ENCODE assay signal across 7 mouse cellular contexts in genomic region chr7:97737638-97738456, GRCm38 (mm10). TPM values are rescaled to one million over a fixed set of nuclear protein-coding genes. Genes with fewer than 3 reads are reported as not detected.
DNase-seq lines count a peak whose midpoint lies in the region; ATAC-seq lines count a peak whose summit lies in the region.

Gene Aqp11, minus strand, starts transcription at chr7:97738289.

- no peaks in the 10 kb centered on the region for H3K27me3 ChIP-seq in intestine, embryonic 15.5 days (replicated peaks)
- peaks cover 5% of the 10 kb centered on the region; the same call in 1 of the 2 replicates for H3K27me3 ChIP-seq in midbrain, embryonic 11.5 days (ENCODE audit: control insufficient read depth, insufficient read depth, low read length)

- no peaks in the 10 kb centered on the region for H3K36me3 ChIP-seq in intestine, embryonic 15.5 days
- H3K36me3 ChIP-seq in midbrain, embryonic 11.5 days (ENCODE audit: control insufficient read depth, insufficient read depth, low read length) = no peaks in the 10 kb centered on the region

- H3K27ac ChIP-seq in intestine, embryonic 15.5 days = peak within 1 kb of the TSS; percentile 68; the same call in 1 of the 2 replicates
- H3K27ac ChIP-seq in midbrain, embryonic 11.5 days (ENCODE audit: low read depth, low read length) = no peak within 1 kb of the TSS

- DNase-seq in adrenal gland, postnatal 10 days = peak; percentile 95
- DNase-seq in embryo, embryonic 11.5 days (ENCODE audit: low read depth, low spot score) = peak; percentile 79
- DNase-seq in gastrocnemius, postnatal 4 days (ENCODE audit: low spot score in 2 of 2) = peak; percentile 73 to 87
- peak; percentile 82 for DNase-seq in left cerebral cortex, postnatal 4 days
- peak; percentile 99 for DNase-seq in midbrain, embryonic 11.5 days (ENCODE audit: low spot score, missing footprints)
- DNase-seq in skeletal muscle tissue, adult 2 months (ENCODE audit: low read depth, low spot score) = peak; percentile 70

- peaks cover 11% of the 10 kb centered on the region; the same call in 1 of the 2 replicates for H3K4me1 ChIP-seq in intestine, embryonic 15.5 days (replicated peaks)
- H3K4me1 ChIP-seq in midbrain, embryonic 11.5 days (ENCODE audit: control insufficient read depth, insufficient read depth, low read length) = peaks cover 10% of the 10 kb centered on the region; the same call in 1 of the 2 replicates

- intact Hi-C loops in left cerebral cortex, postnatal 4 days (cut with DNase I) = no loop called here

- H3K4me3 ChIP-seq in intestine, embryonic 15.5 days (replicated peaks) = peak within 1 kb of the TSS; percentile 53
- peak within 1 kb of the TSS; percentile 57 for H3K4me3 ChIP-seq in midbrain, embryonic 11.5 days (ENCODE audit: low read depth, low read length)

- H3K4me2 ChIP-seq in intestine, embryonic 15.5 days (replicated peaks) = peak within 1 kb of the TSS; percentile 91
- peak within 1 kb of the TSS; percentile 82 for H3K4me2 ChIP-seq in midbrain, embryonic 11.5 days

- peak within 1 kb of the TSS; percentile 74 for H3K9ac ChIP-seq in intestine, embryonic 15.5 days
- H3K9ac ChIP-seq in midbrain, embryonic 11.5 days (ENCODE audit: low read length) = peak within 1 kb of the TSS; percentile 70

- WGBS in intestine, embryonic 15.5 days = under 1% methylated on average over 54 of the region's 64 CpGs
- under 1% methylated on average over 48 of the region's 64 CpGs for WGBS in midbrain, embryonic 11.5 days

- H3K9me3 ChIP-seq in intestine, embryonic 15.5 days = no peaks in the 10 kb centered on the region
- no peaks in the 10 kb centered on the region for H3K9me3 ChIP-seq in midbrain, embryonic 11.5 days (ENCODE audit: control insufficient read depth, low read length)

- ATAC-seq in intestine, embryonic 15.5 days = peak; percentile 96
- ATAC-seq in midbrain, embryonic 11.5 days (ENCODE audit: low FRiP score) = peak; percentile 96

RNA-seq across cellular contexts. Expression of gene Aqp11, which starts in this region (rescaled TPM):
- total RNA-seq in adrenal gland, postnatal 10 days (2021) = 1 to 10 TPM; 6.5 to 6.9 TPM
- 1 to 10 TPM; 2.6 to 3.1 TPM for total RNA-seq in gastrocnemius, postnatal 4 days (2021)
- 52.1 and 57.2 TPM in 2 replicates for polyA plus RNA-seq in intestine, embryonic 15.5 days (2015; fragmentation: Nextera tagmentation; extraction: Ambion mirVana)
- total RNA-seq in left cerebral cortex, postnatal 4 days (2021) = 10 to 100 TPM; 15.5 to 18.0 TPM
- 4.1 and 5.7 TPM in 2 replicates for polyA plus RNA-seq in midbrain, embryonic 11.5 days (2014; fragmentation: Nextera tagmentation; extraction: Ambion mirVana)
